Mouse (Mus musculus) midbrain, postnatal 0 days (tissue): Measurements from ENCODE around the gene Srp68. TPM values are rescaled to one million over a fixed set of nuclear protein-coding genes. Genes with fewer than 3 reads are reported as not detected.

Experiments
- ATAC-seq: fragments of 200-750 bp; cut with Nextera tagmentation; 2 replicates; pipeline ENCODE4 v1.8.0; 2017; ENCODE audit warnings: moderate number of reproducible peaks, mild to moderate bottlenecking, moderate TSS enrichment, moderate library complexity; ENCODE audit not compliant: low FRiP score
- DNase-seq: peaks from one replicate; pipeline ENCODE4 v3.0.0-alpha.2; 2015; ENCODE audit warnings: low spot score
- H3K27ac ChIP-seq: fragments of 300-500 bp; sonication (generic); 2 replicates; pipeline ENCODE4 v1.5.1; 2014; ENCODE audit warnings: low read depth, mild to moderate bottlenecking, low read length, mixed read lengths
- H3K27me3 ChIP-seq: fragments of 300-500 bp; sonication (generic); 2 replicates; pipeline ENCODE4 v1.6.1; 2014; ENCODE audit warnings: low read length, control low read depth, mixed read lengths; ENCODE audit not compliant: insufficient read depth
- H3K36me3 ChIP-seq: fragments of 300-500 bp; sonication (generic); 2 replicates; pipeline ENCODE4 v1.6.1; 2014; ENCODE audit warnings: low read length, control low read depth, mixed read lengths; ENCODE audit not compliant: insufficient read depth
- H3K4me1 ChIP-seq: fragments of 300-500 bp; sonication (generic); 2 replicates; pipeline ENCODE4 v1.6.1; 2014; ENCODE audit warnings: mild to moderate bottlenecking, control low read depth, antibody characterized with exemption, low read length, mixed read lengths; ENCODE audit not compliant: insufficient read depth
- H3K4me2 ChIP-seq: fragments of 300-500 bp; sonication (generic); 2 replicates; pipeline ENCODE4 v1.6.1; 2014; ENCODE audit warnings: low read depth, mild to moderate bottlenecking, low read length, mixed read lengths; ENCODE audit not compliant: poor library complexity, severe bottlenecking
- H3K4me3 ChIP-seq: fragments of 300-500 bp; sonication (generic); 2 replicates; pipeline ENCODE4 v1.5.1; 2014; ENCODE audit warnings: low read depth, mild to moderate bottlenecking, low read length, moderate library complexity
- H3K9ac ChIP-seq: fragments of 300-500 bp; sonication (generic); replicated peaks from 2 replicates; pipeline ENCODE4 v1.6.1; 2014; ENCODE audit warnings: mild to moderate bottlenecking, low read length, moderate library complexity, mixed read lengths; ENCODE audit not compliant: poor library complexity, severe bottlenecking
- H3K9me3 ChIP-seq: fragments of 300-500 bp; sonication (generic); 2 replicates; pipeline ENCODE4 v1.6.1; 2016; ENCODE audit warnings: low read length, control low read depth
- CTCF ChIP-seq: IDR thresholded peaks from 2 replicates; pipeline ENCODE4 v1.5.1; 2016; ENCODE audit warnings: antibody characterized with exemption, mild to moderate bottlenecking
- WGBS: fragments of 180-500 bp; shearing (Covaris S2); extraction: QIAGEN DNeasy Blood & Tissue Kit; methylation state at CpG from one replicate; pipeline ENCODE4 v1.1.7; 2014; 5-methylcytosine and 5-hydroxymethylcytosine counted together
- polyA plus RNA-seq: library from polyadenylated mRNA; unstranded; fragments of >200 nt; fragmentation: Nextera tagmentation; extraction: Ambion mirVana; gene quantifications from 2 replicates; pipeline ENCODE4 v1.2.1, GENCODE M21; 2015
- total RNA-seq: library from RNA; depleted of rRNA; stranded (reverse); fragments of >200 nt; gene quantifications from 2 replicates; pipeline ENCODE4 v1.2.3, GENCODE M21; 2014

Srp68 gene
- total and polyA plus RNA-seq, 2 experiments from 2014 or later = 17.7 to 47.9 TPM

- Histone ChIP-seq H3K4me1 (no peaks in the 10 kb centered on the region), H3K9me3 (no peaks in the 10 kb centered on the region), H3K36me3 (peaks cover 74% of the 10 kb centered on the region), H3K27ac (no peak overlapping the region), H3K27me3 (no peaks in the 10 kb centered on the region), H3K4me2 (no peak overlapping the region), H3K4me3 (no peak overlapping the region), H3K9ac (no peak overlapping the region)
- no peak for DNase-seq
- 86% methylated on average over 8 of the region's 8 CpGs for WGBS
- ATAC-seq = no peak
- TF ChIP-seq CTCF = no peak
These were observed 16.5 kb upstream of the Srp68 start for GRCm38 (mm10) chr11:116290556-116290955.

- 73% methylated on average over 5 of the region's 5 CpGs for WGBS
- Histone ChIP-seq H3K9me3 (no peaks in the 10 kb centered on the region), H3K27ac (no peak overlapping the region), H3K4me1 (peaks cover 4% of the 10 kb centered on the region; the same call in 1 of the 2 replicates), H3K36me3 (peaks cover 48% of the 10 kb centered on the region), H3K4me3 (no peak overlapping the region), H3K9ac (no peak overlapping the region), H3K4me2 (no peak overlapping the region), H3K27me3 (peaks cover 15% of the 10 kb centered on the region)
- no peak for TF ChIP-seq CTCF
- DNase-seq (no peak), ATAC-seq (no peak)
These were observed 13.3 kb upstream of the Srp68 start for GRCm38 (mm10) chr11:116287351-116287750.

GRCm38 (mm10) chr11:116285770-116286191 lies 11.8 kb upstream of the Srp68 start:
- TF ChIP-seq CTCF = no peak
- H3K27me3 ChIP-seq = peaks cover 30% of the 10 kb centered on the region
- no peaks in the 10 kb centered on the region for H3K9me3 ChIP-seq
- WGBS = 67% methylated on average over 7 of the region's 7 CpGs
- no peak overlapping the region for H3K4me3 ChIP-seq
- ATAC-seq (no peak), DNase-seq (peak; percentile 65)
- H3K27ac ChIP-seq = no peak overlapping the region
- peaks cover 33% of the 10 kb centered on the region for H3K36me3 ChIP-seq
- no peak overlapping the region for H3K4me2 ChIP-seq
- H3K4me1 ChIP-seq = peaks cover 4% of the 10 kb centered on the region; the same call in 1 of the 2 replicates
- H3K9ac ChIP-seq = no peak overlapping the region

GRCm38 (mm10) chr11:116283982-116284381 lies 10.0 kb upstream of the Srp68 start:
- H3K4me2 ChIP-seq = no peak overlapping the region
- H3K4me3 ChIP-seq = no peak overlapping the region
- 63% methylated on average over 6 of the region's 6 CpGs for WGBS
- ATAC-seq (no peak), DNase-seq (no peak)
- no peak overlapping the region for H3K9ac ChIP-seq
- no peak for TF ChIP-seq CTCF
- no peak overlapping the region for H3K27ac ChIP-seq
- H3K27me3 ChIP-seq = peaks cover 38% of the 10 kb centered on the region
- peaks cover 4% of the 10 kb centered on the region; the same call in 1 of the 2 replicates for H3K4me1 ChIP-seq
- H3K9me3 ChIP-seq = no peaks in the 10 kb centered on the region
- H3K36me3 ChIP-seq = peaks cover 19% of the 10 kb centered on the region

GRCm38 (mm10) chr11:116282912-116283521 lies 9.0 kb upstream of the Srp68 start:
- no peak for DNase-seq
- 9% methylated on average over 48 of the region's 48 CpGs for WGBS
- 0 out of 2 replicates have a peak overlapping the region, but pooled peaks have one; percentile 2 for H3K9ac ChIP-seq
- H3K27ac ChIP-seq = no peak overlapping the region
- peak overlapping the region; percentile 26; the same call in 1 of the 2 replicates for H3K4me2 ChIP-seq
- H3K9me3 ChIP-seq = no peaks in the 10 kb centered on the region
- H3K36me3 ChIP-seq = peaks cover 9% of the 10 kb centered on the region
- H3K4me3 ChIP-seq = peak overlapping the region; percentile 6; the same call in 1 of the 2 replicates
- no peak for ATAC-seq
- H3K4me1 ChIP-seq = peaks cover 4% of the 10 kb centered on the region; the same call in 1 of the 2 replicates
- TF ChIP-seq CTCF = no peak
- H3K27me3 ChIP-seq = peaks cover 38% of the 10 kb centered on the region

- Histone ChIP-seq H3K4me1 (peaks cover 4% of the 10 kb centered on the region; the same call in 1 of the 2 replicates), H3K36me3 (no peaks in the 10 kb centered on the region), H3K4me2 (peak overlapping the region; percentile 53; the same call in 1 of the 2 replicates), H3K9ac (no peak overlapping the region), H3K27ac (no peak overlapping the region), H3K27me3 (peaks cover 38% of the 10 kb centered on the region), H3K4me3 (peak overlapping the region; percentile 33; the same call in 1 of the 2 replicates), H3K9me3 (no peaks in the 10 kb centered on the region)
- ATAC-seq (no peak), DNase-seq (peak; percentile 29)
- TF ChIP-seq CTCF = peak; percentile 21; the same call in 1 of the 2 replicates
- 1% methylated on average over 11 of the region's 11 CpGs for WGBS
These were observed 8.1 kb upstream of the Srp68 start for GRCm38 (mm10) chr11:116282089-116282488.
